Mouse (Mus musculus): Measurements from ENCODE around the gene Psmd8.
A peak's percentile ranks its signal among the peaks of the same experiment; 100 is the strongest.
"Not testable (repeated sequence)": the region's sequence is repeated elsewhere in the genome, so short reads cannot be mapped to it uniquely, and the experiment has no call there.

Gene Psmd8

GRCm38 (mm10) chr7:29180077-29180853 lies at the start of gene Psmd8:
Gene Psmd8 (minus strand): TSS chr7:29180701.
- DNase-seq (ENCODE audit: low spot score in 2 of 2): peak; percentile 91 to 96

DNA sequence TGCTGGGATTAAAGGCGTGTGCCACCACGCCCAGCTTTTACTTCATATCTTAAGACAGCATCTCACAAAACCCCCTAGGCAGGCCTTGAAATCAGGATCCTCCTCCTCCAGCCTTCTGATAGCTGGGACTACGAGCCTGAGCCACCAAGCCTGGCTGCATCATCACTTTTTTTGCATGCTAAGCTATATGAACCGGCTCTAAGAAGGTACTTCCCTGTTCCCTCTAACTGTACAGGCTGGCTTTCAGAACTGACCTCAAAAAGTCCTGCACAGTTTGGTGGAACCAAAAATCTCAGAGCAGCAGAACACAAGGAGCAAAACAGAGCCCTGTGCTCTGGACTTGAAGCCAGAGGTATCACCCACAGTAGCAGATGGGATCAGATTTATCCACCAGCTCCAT lies 47.7 kb upstream of the Psmd8 start:
- no peak for DNase-seq (ENCODE audit: low spot score in 2 of 2)

- DNase-seq (ENCODE audit: low spot score in 2 of 2): no peak
These were observed 45.0 kb upstream of the Psmd8 start for GRCm38 (mm10) chr7:29225520-29225919.

DNA sequence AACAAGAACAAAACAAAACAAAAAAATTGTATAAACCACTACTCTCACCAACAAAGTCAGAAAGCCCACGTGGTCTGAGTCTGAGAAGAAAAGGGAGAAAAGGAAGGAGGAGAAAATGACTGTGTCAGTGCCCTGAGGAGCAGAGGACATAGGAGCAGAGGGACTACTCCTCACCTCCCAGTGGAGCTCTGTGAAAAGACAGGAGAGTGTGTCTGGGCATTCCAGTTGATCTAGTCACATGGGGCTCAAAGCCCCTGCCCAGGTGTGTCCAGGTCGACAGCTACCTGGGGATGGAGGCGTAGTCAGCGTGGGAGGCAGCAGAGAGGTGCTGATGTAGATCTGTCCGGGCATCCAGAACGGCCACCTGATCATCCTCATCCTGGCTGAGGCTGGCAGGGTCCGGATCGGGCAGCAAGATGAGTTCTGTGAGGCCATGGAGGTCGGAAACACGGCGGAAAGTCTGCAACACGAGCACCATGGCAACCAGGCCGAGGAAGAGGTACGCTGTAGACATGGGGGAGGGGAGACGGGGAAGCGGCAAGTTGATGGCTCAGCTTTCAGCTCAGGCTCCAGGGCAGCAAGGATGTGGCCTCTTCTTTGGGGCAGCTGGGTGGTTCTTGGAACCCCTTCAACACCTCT lies 44.4 kb upstream of the Psmd8 start:
- DNase-seq (ENCODE audit: low spot score in 2 of 2): no peak

DNA sequence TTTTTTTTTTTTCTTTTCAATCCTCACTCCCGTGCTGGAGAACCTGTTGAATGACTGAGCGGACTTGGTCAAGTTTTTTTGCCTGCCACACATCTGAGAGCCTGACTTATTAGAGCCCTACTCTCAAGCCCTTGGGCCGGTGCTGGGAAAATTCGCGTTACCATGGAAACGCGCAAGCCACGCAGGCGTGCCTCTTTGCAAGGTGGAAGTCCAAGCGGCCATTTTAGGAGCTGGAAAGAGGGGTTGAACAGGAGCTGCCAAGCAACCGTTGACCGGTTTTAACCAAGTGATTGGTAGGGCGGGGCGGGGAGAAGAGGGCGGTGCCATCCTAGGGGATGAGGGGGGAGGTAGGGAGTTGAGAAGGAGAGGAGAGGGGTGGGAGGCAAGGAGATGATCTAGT lies 34.3 kb upstream of the Psmd8 start:
- DNase-seq (ENCODE audit: low spot score in 2 of 2): no peak

DNA sequence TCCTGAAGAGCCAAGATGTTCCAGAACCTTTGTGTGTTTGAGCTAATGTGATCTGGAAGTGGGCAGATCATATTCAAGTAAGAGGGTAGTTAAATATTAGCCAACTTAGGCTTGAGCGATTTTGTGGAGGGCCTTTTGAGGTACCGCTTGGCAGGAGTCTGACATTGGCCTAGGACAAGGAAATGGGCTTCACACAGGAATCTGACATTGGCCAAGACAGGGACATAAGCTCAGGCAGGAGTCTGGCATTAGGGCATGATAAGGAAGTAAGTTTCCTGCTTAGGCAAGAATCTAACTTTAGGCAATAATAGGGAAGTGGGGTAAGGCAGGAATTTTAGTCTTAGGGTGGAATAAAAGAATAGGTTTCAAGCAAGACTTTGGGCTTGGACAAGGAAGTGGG lies 33.7 kb upstream of the Psmd8 start:
- no peak for DNase-seq (ENCODE audit: low spot score in 2 of 2)

DNA sequence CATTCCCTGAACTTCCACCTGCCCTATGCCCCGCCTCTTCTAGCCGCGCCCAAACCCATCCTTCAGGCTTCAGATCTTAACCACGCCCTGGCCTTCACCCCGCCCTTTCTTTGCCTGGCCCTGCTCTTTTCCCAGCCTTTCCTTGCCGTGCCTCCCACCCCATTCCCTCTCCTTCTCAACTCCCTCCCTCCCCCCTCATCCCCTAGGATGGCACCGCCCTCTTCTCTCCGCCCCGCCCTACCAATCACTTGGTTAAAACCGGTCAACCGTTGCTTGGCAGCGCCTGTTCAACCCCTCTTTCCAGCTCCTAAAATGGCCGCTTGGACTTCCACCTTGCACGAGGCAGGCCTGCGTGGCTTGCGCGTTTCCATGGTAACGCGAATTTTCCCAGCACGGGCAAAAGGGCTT lies 33.2 kb upstream of the Psmd8 start, which contains the start of gene Catsperg1:
Catsperg1 (minus strand) TSS at position 361 of the 408 bp plus-strand sequence.
- DNase-seq (ENCODE audit: low spot score in 2 of 2): no peak

DNA sequence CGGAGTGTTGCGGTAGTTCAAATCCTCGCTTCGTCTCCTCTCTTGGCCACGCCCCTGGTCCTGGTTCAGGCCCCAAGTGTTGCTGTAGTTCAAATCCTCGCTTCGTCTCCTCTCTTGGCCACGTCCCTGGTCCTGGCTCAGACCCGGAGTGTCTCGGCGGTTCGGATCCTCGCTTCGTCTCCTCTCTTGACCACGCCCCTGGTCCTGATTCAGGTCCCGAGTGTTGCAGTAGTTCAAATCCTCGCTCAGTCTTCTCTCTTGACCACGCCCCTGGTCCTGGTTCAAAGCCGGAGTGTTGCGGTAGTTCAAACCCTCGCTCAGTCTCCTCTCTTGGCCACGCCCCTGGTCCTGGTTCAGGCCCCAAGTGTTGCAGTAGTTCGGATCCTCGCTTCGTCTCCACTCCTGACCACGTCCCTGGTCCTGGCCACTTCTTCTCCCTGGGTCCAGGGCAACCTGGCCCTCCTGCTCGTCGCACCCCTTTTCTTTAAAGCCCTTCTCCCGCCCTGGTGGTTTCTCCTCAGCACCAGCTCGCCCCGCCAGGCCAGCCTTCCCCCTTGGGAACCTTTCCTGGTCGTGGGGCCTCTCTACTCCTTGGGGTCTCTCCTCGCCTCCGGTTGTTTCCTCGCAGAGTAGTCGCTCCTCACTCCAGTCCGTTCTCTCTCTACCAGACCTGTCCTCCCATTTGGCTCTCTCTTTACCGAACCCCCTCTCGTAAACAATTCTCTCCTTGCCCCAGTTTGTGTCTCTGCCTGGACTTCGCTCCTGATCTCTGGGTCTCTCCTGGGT lies 32.5 kb upstream of the Psmd8 start:
- DNase-seq (ENCODE audit: low spot score in 2 of 2): not testable (repeated sequence)

GRCm38 (mm10) chr7:29212199-29212765 lies 31.8 kb upstream of the Psmd8 start:
- DNase-seq (ENCODE audit: low spot score in 2 of 2): no peak

DNA sequence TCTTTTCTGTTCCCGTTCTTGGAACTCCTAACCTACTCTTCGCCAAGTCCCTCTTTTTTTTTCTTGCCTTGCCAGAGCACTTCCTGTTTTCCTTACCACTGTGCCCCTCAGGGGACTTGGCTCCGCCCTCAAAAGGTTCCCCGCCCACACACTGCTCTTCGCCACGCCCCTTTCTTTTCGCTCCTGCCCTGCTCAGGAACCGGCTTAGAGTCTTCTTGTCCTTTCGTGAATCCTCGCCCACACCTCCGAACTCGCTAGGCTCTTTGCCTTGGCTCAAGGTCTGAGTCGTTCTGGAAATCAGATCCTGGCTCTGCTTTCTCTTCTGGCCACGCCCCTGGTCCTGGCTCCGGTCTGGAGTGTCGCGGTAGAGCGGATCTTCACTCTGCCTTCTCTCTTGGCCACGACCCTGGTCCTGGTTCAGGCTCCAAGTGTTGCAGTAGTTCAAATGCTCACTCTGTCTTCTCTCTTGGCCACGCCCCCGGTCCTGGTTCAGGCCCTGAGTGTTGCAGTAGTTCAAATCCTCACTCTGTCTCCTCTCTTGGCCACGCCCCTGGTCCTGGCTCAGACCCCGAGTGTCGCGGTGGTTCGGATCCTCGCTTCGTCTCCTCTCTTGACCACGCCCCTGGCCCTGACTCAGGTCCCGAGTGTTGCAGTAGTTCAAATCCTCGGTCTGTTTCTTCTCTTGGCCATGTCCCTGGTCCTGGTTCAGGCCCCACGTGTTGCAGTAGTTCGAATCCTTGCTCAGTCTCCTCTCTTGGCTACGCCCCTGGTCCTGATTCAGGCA lies 31.1 kb upstream of the Psmd8 start:
- peak; percentile 86 to 87 for DNase-seq (ENCODE audit: low spot score in 2 of 2)

- peak; percentile 33 to 35 for DNase-seq (ENCODE audit: low spot score in 2 of 2)
These were observed 30.5 kb upstream of the Psmd8 start for GRCm38 (mm10) chr7:29211013-29211412.

GRCm38 (mm10) chr7:29202577-29202976 lies 22.1 kb upstream of the Psmd8 start:
- DNase-seq (ENCODE audit: low spot score in 2 of 2): no peak

GRCm38 (mm10) chr7:29194230-29194629 lies 13.7 kb upstream of the Psmd8 start:
- DNase-seq (ENCODE audit: low spot score in 2 of 2): not testable (repeated sequence)

DNA sequence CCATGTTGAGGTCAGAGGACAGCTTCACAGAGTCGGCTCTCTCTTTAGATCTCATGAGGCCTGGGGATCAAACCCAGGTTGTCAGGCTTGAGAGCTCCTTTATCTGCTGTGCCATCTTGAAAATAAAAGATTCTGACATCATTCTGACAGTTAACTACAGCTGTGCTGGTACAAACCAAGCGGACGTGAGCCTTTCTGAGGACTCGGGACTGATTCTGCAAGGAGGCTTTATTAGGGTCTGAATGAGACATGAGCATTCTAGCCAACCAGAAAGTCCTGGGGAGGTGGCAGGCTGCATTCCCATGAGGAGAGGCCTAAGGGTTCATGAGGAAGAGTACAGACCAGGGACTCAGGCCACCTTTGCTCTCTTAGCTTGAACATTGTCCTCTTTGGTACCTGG lies 822 bp upstream of the Psmd8 start:
- DNase-seq (ENCODE audit: low spot score in 2 of 2): not testable (repeated sequence)

- DNase-seq (ENCODE audit: low spot score in 2 of 2): no peak
These were observed 344 bp upstream of the Psmd8 start for GRCm38 (mm10) chr7:29180854-29181236.

DNA sequence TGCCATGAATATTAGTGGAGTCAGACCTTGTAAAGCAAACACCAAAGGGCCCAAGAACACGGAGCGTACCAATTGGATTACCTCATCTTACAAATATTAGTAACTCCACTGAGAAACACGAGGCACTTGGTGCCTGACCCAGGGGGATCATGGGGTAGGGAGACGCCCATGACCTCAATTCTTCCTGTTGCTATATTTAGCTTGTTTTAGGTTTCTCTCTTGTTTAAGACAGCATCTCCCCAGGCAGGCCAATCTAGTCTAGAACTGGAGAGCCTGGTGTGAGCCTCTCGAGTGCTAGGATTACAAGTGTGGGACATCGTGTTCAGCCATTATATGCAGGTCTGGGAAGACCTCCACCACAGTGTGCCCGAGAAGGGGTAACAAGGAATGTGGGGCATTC lies 1.2 kb downstream of the Psmd8 start:
- no peak for DNase-seq (ENCODE audit: low spot score in 2 of 2)

DNA sequence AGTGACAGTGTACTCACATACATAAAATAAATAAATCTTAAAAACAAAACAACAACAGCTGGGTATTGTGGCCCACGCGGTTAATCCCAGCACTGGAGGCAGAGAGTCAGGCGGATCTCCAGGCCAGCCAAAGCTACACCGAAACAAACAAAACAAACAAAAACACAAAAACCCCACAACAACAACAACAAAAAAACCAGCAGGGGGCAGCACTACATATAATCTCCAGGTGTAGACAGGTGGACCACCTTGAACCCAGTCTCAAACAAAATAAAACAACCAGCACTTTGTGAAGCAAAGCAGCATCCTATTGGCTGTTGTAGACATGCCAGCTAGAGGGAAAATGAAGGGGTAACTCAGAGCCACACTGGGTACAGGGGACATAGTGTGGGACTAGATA lies 2.4 kb downstream of the Psmd8 start:
- no peak for DNase-seq (ENCODE audit: low spot score in 2 of 2)

GRCm38 (mm10) chr7:29172390-29173016 lies 8.0 kb downstream of the Psmd8 start:
- no peak for DNase-seq (ENCODE audit: low spot score in 2 of 2)

GRCm38 (mm10) chr7:29171562-29172097 lies 8.9 kb downstream of the Psmd8 start:
- DNase-seq (ENCODE audit: low spot score in 2 of 2): no peak

DNA sequence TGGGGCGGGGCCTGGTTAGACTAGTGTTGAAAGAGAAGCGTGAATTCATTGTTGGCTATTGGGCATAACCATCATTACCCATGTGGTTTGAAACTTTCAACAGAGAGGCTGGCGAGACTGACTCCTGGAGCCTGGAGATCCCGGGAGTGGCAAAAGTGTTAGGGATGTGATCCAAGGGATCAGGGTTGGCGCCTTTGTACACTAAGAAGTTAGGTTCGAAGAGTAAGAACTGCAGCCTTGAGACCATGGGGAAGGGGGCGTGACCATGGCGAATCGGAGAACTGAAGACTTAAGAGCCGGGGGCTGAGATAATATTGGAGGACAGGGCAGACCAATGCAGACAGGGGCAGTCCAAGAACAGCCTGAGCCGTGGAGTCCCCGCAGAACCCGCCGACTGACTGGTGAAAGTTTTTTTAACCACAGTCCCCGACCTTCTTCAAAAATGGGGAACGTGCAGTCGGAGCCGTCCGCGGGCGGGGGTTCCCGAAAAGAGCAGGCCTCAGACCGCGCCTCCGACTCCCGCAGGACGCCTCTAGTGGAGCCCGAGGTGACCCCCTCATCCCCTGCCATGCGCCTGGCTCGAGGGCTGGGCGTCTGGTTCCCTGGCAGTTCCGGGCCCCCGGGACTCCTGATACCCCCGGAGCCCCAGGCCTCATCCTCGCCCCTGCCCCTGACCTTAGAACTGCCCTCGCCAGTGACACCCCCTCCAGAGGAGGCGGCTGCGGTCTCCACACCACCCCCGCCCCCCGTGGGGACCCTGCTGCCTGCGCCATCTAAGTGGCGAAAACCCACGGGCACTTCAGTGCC lies 9.5 kb downstream of the Psmd8 start:
- no peak for DNase-seq (ENCODE audit: low spot score in 2 of 2)

Data from urinary bladder, adult 18-20 months (tissue).